Mouse (Mus musculus) spleen, adult 2 months (tissue): Measurements from ENCODE around the gene Bmpr1b.

ENCODE experiments used
- CTCF ChIP-seq: fragments of 200-500 bp; IDR thresholded peaks from 2 replicates; pipeline ENCODE4 v1.5.1; 2011; ENCODE audit warnings: mild to moderate bottlenecking, inconsistent platforms; ENCODE audit not compliant: insufficient read depth, insufficient read length, insufficient replicate concordance; ENCODE audit errors: extremely low read depth
- POLR2A ChIP-seq: fragments of 200-500 bp; IDR thresholded peaks from 2 replicates; pipeline ENCODE4 v1.6.1; 2011; ENCODE audit warnings: low read depth, low read length, inconsistent platforms

- TF ChIP-seq CTCF (no peak), POLR2A (no peak)
Measured at GRCm38 (mm10) chr3:142151980-142152379, 17.2 kb downstream of the Bmpr1b start.
